Mouse (Mus musculus) G1E (cell line): Measurements from ENCODE around the gene Ghrhr.

Experiments used
- CTCF ChIP-seq: IDR thresholded peaks from 2 replicates; pipeline ENCODE4 v1.5.1; 2012; ENCODE audit warnings: low read depth, low read length, inconsistent platforms, mixed read lengths
- GATA1 ChIP-seq: IDR thresholded peaks from 2 replicates; pipeline ENCODE4 v1.6.1; 2012; ENCODE audit warnings: borderline replicate concordance, low read length, inconsistent platforms, mixed read lengths
- GATA2 ChIP-seq: IDR thresholded peaks from 2 replicates; pipeline ENCODE4 v1.6.1; 2012; ENCODE audit warnings: low read depth, low read length, inconsistent platforms, borderline replicate concordance
- POLR2AphosphoS5 ChIP-seq: IDR thresholded peaks from 2 replicates; pipeline ENCODE4 v1.6.1; 2012; ENCODE audit warnings: low read depth, low read length, inconsistent platforms; ENCODE audit not compliant: insufficient replicate concordance
- TAL1 ChIP-seq: conservative IDR thresholded peaks from 2 replicates; pipeline ENCODE4 v1.6.1; 2012; ENCODE audit warnings: low read depth, low read length, inconsistent platforms, mixed read lengths

DNA sequence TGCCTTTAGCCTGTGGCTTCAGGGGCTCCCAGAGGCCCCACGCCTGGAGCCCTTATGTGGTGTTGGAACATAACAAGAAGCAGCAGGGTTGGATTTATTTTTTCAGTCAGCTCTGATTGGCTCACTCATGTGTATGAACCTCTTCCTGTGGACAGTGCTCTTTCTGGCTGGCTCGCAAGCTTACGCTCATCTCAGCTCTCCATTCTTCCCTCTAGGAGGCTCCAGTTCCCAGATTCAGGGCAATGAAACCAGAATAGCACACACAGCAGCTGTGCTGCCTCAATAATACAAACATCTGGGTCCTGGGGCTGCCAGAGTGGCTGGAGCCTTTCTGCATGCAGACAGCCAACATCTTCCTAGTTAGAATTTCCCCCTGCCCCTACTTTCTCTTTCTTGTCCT lies 20.1 kb downstream of the Ghrhr start:
- TF ChIP-seq CTCF (no peak), GATA1 (no peak), TAL1 (no peak), GATA2 (no peak), POLR2AphosphoS5 (no peak)
